28 mouse cellular contexts compared by ENCODE assay signal in the genomic region with DNA sequence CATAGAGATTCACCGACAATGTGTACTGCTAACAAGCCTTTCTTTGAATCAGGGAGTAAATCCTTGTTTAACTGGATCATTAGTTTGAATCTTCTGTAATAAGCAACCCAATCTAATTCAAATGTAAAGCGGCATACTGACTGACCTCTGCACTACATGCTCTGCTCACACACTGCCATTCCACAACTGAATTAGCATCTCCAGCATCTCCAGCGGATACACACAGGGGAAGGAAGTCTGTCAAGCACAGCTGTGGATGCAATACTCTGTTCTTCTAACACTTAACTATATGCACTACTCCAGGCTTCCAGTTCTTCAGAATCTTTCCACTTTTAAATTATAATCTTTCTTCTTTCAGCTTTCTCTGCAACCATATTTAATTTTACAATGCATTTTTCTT. TPM values are rescaled to one million over a fixed set of nuclear protein-coding genes. Genes with fewer than 3 reads are reported as not detected.
A peak's percentile ranks its signal among the peaks of the same experiment; 100 is the strongest.
DNase-seq lines count a peak whose midpoint lies in the region; ATAC-seq and TF ChIP-seq lines count a peak whose summit lies in the region.
"Had no signal": no experiment of that assay in that cellular context is flagged by ENCODE, and none has a peak within 500 bp of the region (broad histone marks: within the 10 kb centered on the region; RNA-seq: fewer than 3 reads in every experiment).

No protein-coding gene starts in this region.

- peaks cover 15% of the 10 kb centered on the region for H3K36me3 ChIP-seq in forebrain, embryonic 12.5 days (replicated peaks)
- no peaks in the 10 kb centered on the region for H3K36me3 ChIP-seq in forebrain, embryonic 11.5 days (ENCODE audit: control insufficient read depth, insufficient read depth, low read length)
- H3K36me3 ChIP-seq in midbrain, embryonic 11.5 days (ENCODE audit: control insufficient read depth, insufficient read depth, low read length), result peaks cover 5% of the 10 kb centered on the region
- H3K36me3 ChIP-seq in midbrain, embryonic 14.5 days (ENCODE audit: control insufficient read depth, insufficient read depth, low read length), result peaks cover 14% of the 10 kb centered on the region; the same call in 1 of the 2 replicates
- peaks cover 19% of the 10 kb centered on the region for H3K36me3 ChIP-seq in midbrain, embryonic 13.5 days
- peaks cover 5% of the 10 kb centered on the region for H3K36me3 ChIP-seq in midbrain, postnatal 0 days (ENCODE audit: insufficient read depth, low read length)

- WGBS in forebrain, embryonic 12.5 days, result 54% methylated on average over 3 of the region's 3 CpGs
- 64% methylated on average over 3 of the region's 3 CpGs for WGBS in forebrain, embryonic 11.5 days
- 61% methylated on average over 3 of the region's 3 CpGs for WGBS in midbrain, embryonic 11.5 days
- 52% methylated on average over 3 of the region's 3 CpGs for WGBS in midbrain, embryonic 14.5 days
- 47% methylated on average over 3 of the region's 3 CpGs for WGBS in midbrain, embryonic 13.5 days
- 63% methylated on average over 3 of the region's 3 CpGs for WGBS in midbrain, postnatal 0 days

- 0 out of 2 replicates have a peak, but pooled peaks cover 2% of the 10 kb centered on the region for H3K9me3 ChIP-seq in forebrain, embryonic 12.5 days
- no peaks in the 10 kb centered on the region for H3K9me3 ChIP-seq in forebrain, embryonic 11.5 days (ENCODE audit: control insufficient read depth, low read length)
- H3K9me3 ChIP-seq in midbrain, embryonic 11.5 days (ENCODE audit: control insufficient read depth, low read length), result peaks cover 2% of the 10 kb centered on the region; the same call in 1 of the 2 replicates
- H3K9me3 ChIP-seq in midbrain, embryonic 14.5 days (ENCODE audit: control insufficient read depth, low read length), result no peaks in the 10 kb centered on the region
- no peaks in the 10 kb centered on the region for H3K9me3 ChIP-seq in midbrain, embryonic 13.5 days
- H3K9me3 ChIP-seq in midbrain, postnatal 0 days (ENCODE audit: low read length), result no peaks in the 10 kb centered on the region
- H3K9me3 ChIP-seq: embryonic facial prominence, embryonic 12.5 days; forebrain, embryonic 15.5 days; G1E had no signal

- no peak overlapping the region for H3K4me2 ChIP-seq in forebrain, embryonic 12.5 days
- H3K4me2 ChIP-seq in forebrain, embryonic 11.5 days (ENCODE audit: low read depth, low read length, severe bottlenecking), result no peak overlapping the region
- H3K4me2 ChIP-seq in midbrain, embryonic 11.5 days, result no peak overlapping the region
- H3K4me2 ChIP-seq in midbrain, embryonic 14.5 days (ENCODE audit: low read length), result no peak overlapping the region
- H3K4me2 ChIP-seq in midbrain, embryonic 13.5 days (replicated peaks), result no peak overlapping the region
- H3K4me2 ChIP-seq in midbrain, postnatal 0 days (ENCODE audit: low read depth, low read length, poor library complexity, severe bottlenecking), result no peak overlapping the region
- H3K4me2 ChIP-seq: embryonic facial prominence, embryonic 12.5 days; forebrain, embryonic 15.5 days had no signal

- ATAC-seq in forebrain, embryonic 12.5 days (ENCODE audit: low FRiP score), result 0 out of 2 replicates have a peak, but pooled peaks have one; percentile 41
- ATAC-seq in forebrain, embryonic 11.5 days (replicated peaks; ENCODE audit: low FRiP score), result no peak
- 0 out of 2 replicates have a peak, but pooled peaks have one; percentile 59 for ATAC-seq in midbrain, embryonic 11.5 days (ENCODE audit: low FRiP score)
- no peak for ATAC-seq in midbrain, embryonic 14.5 days (ENCODE audit: low FRiP score, low TSS enrichment)
- ATAC-seq in midbrain, embryonic 13.5 days, result 0 out of 2 replicates have a peak, but pooled peaks have one; percentile 53
- ATAC-seq in midbrain, postnatal 0 days (ENCODE audit: low FRiP score), result no peak
- ATAC-seq: activated CD4-positive, CD25-positive, alpha-beta regulatory T cell, adult 4 months; CD4-positive, CD25-positive, alpha-beta regulatory T cell, adult 4 months; forebrain, embryonic 15.5 days; forebrain, postnatal 0 days; Patski had no signal

- no peak overlapping the region for H3K27ac ChIP-seq in forebrain, embryonic 12.5 days
- no peak overlapping the region for H3K27ac ChIP-seq in forebrain, embryonic 11.5 days (ENCODE audit: low read depth, low read length)
- H3K27ac ChIP-seq in midbrain, embryonic 11.5 days (ENCODE audit: low read depth, low read length), result no peak overlapping the region
- H3K27ac ChIP-seq in midbrain, embryonic 14.5 days (replicated peaks; ENCODE audit: low read depth, low read length), result no peak overlapping the region
- no peak overlapping the region; the same call in 1 of the 2 replicates for H3K27ac ChIP-seq in midbrain, embryonic 13.5 days
- no peak overlapping the region for H3K27ac ChIP-seq in midbrain, postnatal 0 days (ENCODE audit: low read depth, low read length)
- H3K27ac ChIP-seq: embryonic facial prominence, embryonic 12.5 days; forebrain, embryonic 15.5 days had no signal

- no peak for DNase-seq in forebrain, embryonic 11.5 days (ENCODE audit: low spot score)
- no peak for DNase-seq in midbrain, embryonic 11.5 days (ENCODE audit: low spot score, missing footprints)
- no peak for DNase-seq in midbrain, embryonic 14.5 days
- no peak for DNase-seq in midbrain, postnatal 0 days (ENCODE audit: low spot score)
- DNase-seq: adrenal gland, adult 8-10 months; adrenal gland, postnatal 14 days; adrenal gland, postnatal 36 days; B cell, adult 2 months; cerebellum, adult 11 months; cerebellum, adult 18-20 months; cerebellum, adult 8-10 months; cerebellum, adult 9-11 months; cerebellum, postnatal 14 days; cerebellum, postnatal 36 days; embryo, embryonic 11 days; forebrain, postnatal 0 days had no signal

- TF ChIP-seq CTCF in midbrain, postnatal 0 days (IDR thresholded peaks at IDR 0.05), result no peak

- no peak overlapping the region for H3K4me3 ChIP-seq in forebrain, embryonic 12.5 days (replicated peaks)
- no peak overlapping the region for H3K4me3 ChIP-seq in forebrain, embryonic 11.5 days (ENCODE audit: low read depth, low read length)
- H3K4me3 ChIP-seq in midbrain, embryonic 11.5 days (ENCODE audit: low read depth, low read length), result no peak overlapping the region
- H3K4me3 ChIP-seq in midbrain, embryonic 14.5 days (replicated peaks; ENCODE audit: low read depth, low read length), result no peak overlapping the region
- no peak overlapping the region for H3K4me3 ChIP-seq in midbrain, embryonic 13.5 days (replicated peaks)
- H3K4me3 ChIP-seq in midbrain, postnatal 0 days (ENCODE audit: low read depth, low read length), result no peak overlapping the region
- H3K4me3 ChIP-seq: embryonic facial prominence, embryonic 12.5 days; forebrain, embryonic 15.5 days had no signal

- H3K27me3 ChIP-seq in forebrain, embryonic 12.5 days, result no peaks in the 10 kb centered on the region
- no peaks in the 10 kb centered on the region for H3K27me3 ChIP-seq in forebrain, embryonic 11.5 days (ENCODE audit: control insufficient read depth, insufficient read depth, low read length)
- H3K27me3 ChIP-seq in midbrain, embryonic 11.5 days (ENCODE audit: control insufficient read depth, insufficient read depth, low read length), result no peaks in the 10 kb centered on the region
- no peaks in the 10 kb centered on the region for H3K27me3 ChIP-seq in midbrain, embryonic 14.5 days (ENCODE audit: control insufficient read depth, insufficient read depth, low read length)
- no peaks in the 10 kb centered on the region for H3K27me3 ChIP-seq in midbrain, embryonic 13.5 days
- no peaks in the 10 kb centered on the region for H3K27me3 ChIP-seq in midbrain, postnatal 0 days (ENCODE audit: insufficient read depth, low read length)
- H3K27me3 ChIP-seq: CH12.LX; embryonic facial prominence, embryonic 12.5 days; forebrain, embryonic 15.5 days; Patski had no signal

- H3K4me1 ChIP-seq in forebrain, embryonic 12.5 days, result peaks cover 8% of the 10 kb centered on the region; the same call in 1 of the 2 replicates
- H3K4me1 ChIP-seq in forebrain, embryonic 11.5 days (replicated peaks; ENCODE audit: control insufficient read depth, insufficient read depth, low read length), result no peaks in the 10 kb centered on the region
- H3K4me1 ChIP-seq in midbrain, embryonic 11.5 days (ENCODE audit: control insufficient read depth, insufficient read depth, low read length), result no peaks in the 10 kb centered on the region
- H3K4me1 ChIP-seq in midbrain, embryonic 14.5 days (ENCODE audit: control insufficient read depth, insufficient read depth, low read length), result no peaks in the 10 kb centered on the region
- H3K4me1 ChIP-seq in midbrain, embryonic 13.5 days (replicated peaks), result peaks cover 6% of the 10 kb centered on the region
- H3K4me1 ChIP-seq in midbrain, postnatal 0 days (ENCODE audit: insufficient read depth, low read length), result no peaks in the 10 kb centered on the region
- H3K4me1 ChIP-seq: embryonic facial prominence, embryonic 12.5 days; forebrain, embryonic 15.5 days had no signal

- no peak overlapping the region for H3K9ac ChIP-seq in forebrain, embryonic 12.5 days
- H3K9ac ChIP-seq in forebrain, embryonic 11.5 days (ENCODE audit: low read length), result no peak overlapping the region
- H3K9ac ChIP-seq in midbrain, embryonic 11.5 days (ENCODE audit: low read length), result no peak overlapping the region
- H3K9ac ChIP-seq in midbrain, embryonic 14.5 days (replicated peaks; ENCODE audit: low read length), result no peak overlapping the region
- no peak overlapping the region for H3K9ac ChIP-seq in midbrain, embryonic 13.5 days (replicated peaks)
- H3K9ac ChIP-seq in midbrain, postnatal 0 days (replicated peaks; ENCODE audit: low read length, poor library complexity, severe bottlenecking), result no peak overlapping the region
- H3K9ac ChIP-seq: embryonic facial prominence, embryonic 12.5 days; forebrain, embryonic 15.5 days; forebrain, postnatal 0 days had no signal

RNA-seq across cellular contexts. Expression of a gene that starts 15.0 kb away (rescaled TPM):
- 154 and 159 TPM in 2 replicates for polyA plus RNA-seq in forebrain, embryonic 12.5 days (2016; fragmentation: Nextera tagmentation; extraction: Ambion mirVana)
- polyA plus RNA-seq in forebrain, embryonic 11.5 days (2014; fragmentation: Nextera tagmentation; extraction: Ambion mirVana), result 139 and 157 TPM in 2 replicates
- 227 and 249 TPM in 2 replicates for polyA plus RNA-seq in midbrain, embryonic 11.5 days (2014; fragmentation: Nextera tagmentation; extraction: Ambion mirVana)
- 217 and 224 TPM in 2 replicates for polyA plus RNA-seq in midbrain, embryonic 14.5 days (2014; fragmentation: Nextera tagmentation; extraction: Ambion mirVana)
- polyA plus RNA-seq in midbrain, embryonic 13.5 days (2015; fragmentation: Nextera tagmentation; extraction: Ambion mirVana), result 204 and 228 TPM in 2 replicates
- 104 and 105 TPM in 2 replicates for total RNA-seq in midbrain, postnatal 0 days (2014; rRNA removed)
- polyA plus RNA-seq in midbrain, postnatal 0 days (2015; fragmentation: Nextera tagmentation; extraction: Ambion mirVana), result 177 and 184 TPM in 2 replicates

RNA-seq across cellular contexts. Expression of a gene that starts 15.0 kb away (rescaled TPM):
- polyA plus RNA-seq in forebrain, embryonic 12.5 days (2016; fragmentation: Nextera tagmentation; extraction: Ambion mirVana), result 0.28 and 0.43 TPM in 2 replicates
- polyA plus RNA-seq in forebrain, embryonic 11.5 days (2014; fragmentation: Nextera tagmentation; extraction: Ambion mirVana), result 0.87 TPM in 1 of 2 replicates, not detected in the other
- polyA plus RNA-seq in midbrain, embryonic 11.5 days (2014; fragmentation: Nextera tagmentation; extraction: Ambion mirVana), result 0.41 and 0.49 TPM in 2 replicates
- 1.4 and 2.3 TPM in 2 replicates for polyA plus RNA-seq in midbrain, embryonic 14.5 days (2014; fragmentation: Nextera tagmentation; extraction: Ambion mirVana)
- 0.67 and 0.98 TPM in 2 replicates for polyA plus RNA-seq in midbrain, embryonic 13.5 days (2015; fragmentation: Nextera tagmentation; extraction: Ambion mirVana)
- 4.5 and 5.0 TPM in 2 replicates for total RNA-seq in midbrain, postnatal 0 days (2014; rRNA removed)
- 2.8 and 3.3 TPM in 2 replicates for polyA plus RNA-seq in midbrain, postnatal 0 days (2015; fragmentation: Nextera tagmentation; extraction: Ambion mirVana)
- total RNA-seq: adrenal gland, postnatal 14 days; adrenal gland, postnatal 36 days; common myeloid progenitor, adult 5-6 weeks had no signal
- polyA plus RNA-seq: activated CD4-positive, CD25-positive, alpha-beta regulatory T cell, adult 4 months; CD4-positive, CD25-positive, alpha-beta regulatory T cell, adult 4 months; G1E had no signal

RNA-seq across cellular contexts. Expression of a gene that starts 27.7 kb away (rescaled TPM):
- polyA plus RNA-seq in forebrain, embryonic 12.5 days (2016; fragmentation: Nextera tagmentation; extraction: Ambion mirVana), result not detected in 2 replicates
- not detected in 2 replicates for polyA plus RNA-seq in forebrain, embryonic 11.5 days (2014; fragmentation: Nextera tagmentation; extraction: Ambion mirVana)
- 0.14 TPM in 1 of 2 replicates, not detected in the other for polyA plus RNA-seq in midbrain, embryonic 11.5 days (2014; fragmentation: Nextera tagmentation; extraction: Ambion mirVana)
- not detected in 2 replicates for polyA plus RNA-seq in midbrain, embryonic 14.5 days (2014; fragmentation: Nextera tagmentation; extraction: Ambion mirVana)
- polyA plus RNA-seq in midbrain, embryonic 13.5 days (2015; fragmentation: Nextera tagmentation; extraction: Ambion mirVana), result not detected in 2 replicates
- not detected in 2 replicates for total RNA-seq in midbrain, postnatal 0 days (2014; rRNA removed)
- polyA plus RNA-seq in midbrain, postnatal 0 days (2015; fragmentation: Nextera tagmentation; extraction: Ambion mirVana), result not detected in 2 replicates
- total RNA-seq: adrenal gland, adult 18-20 months; adrenal gland, adult 8-10 months; adrenal gland, postnatal 14 days; adrenal gland, postnatal 36 days; CH12.LX; common myeloid progenitor, adult 5-6 weeks; forebrain, postnatal 0 days; G1E had no signal
- polyA plus RNA-seq: activated CD4-positive, CD25-positive, alpha-beta regulatory T cell, adult 4 months; CD4-positive, CD25-positive, alpha-beta regulatory T cell, adult 4 months; embryonic facial prominence, embryonic 14.5 days; forebrain, embryonic 15.5 days; forebrain, postnatal 0 days; G1E had no signal

Comparison
In these comparisons a context has a peak if more than half of its experiments do, and no peak if none do; other contexts are left out.
1. ATAC-seq: peak in forebrain, embryonic 12.5 days (single experiment), midbrain, embryonic 11.5 days (single experiment) and midbrain, embryonic 13.5 days (single experiment); none in forebrain, embryonic 11.5 days (single experiment), midbrain, embryonic 14.5 days (single experiment) and midbrain, postnatal 0 days (single experiment).